Mouse (Mus musculus) mesoderm, embryonic 11.5 days (tissue): ENCODE data around the gene Ovca2.

Experiments
- DNase-seq: peaks from one replicate; pipeline ENCODE4 v3.0.0-alpha.2; 2012; ENCODE audit warnings: low read depth, low spot score

Ovca2 gene

DNA sequence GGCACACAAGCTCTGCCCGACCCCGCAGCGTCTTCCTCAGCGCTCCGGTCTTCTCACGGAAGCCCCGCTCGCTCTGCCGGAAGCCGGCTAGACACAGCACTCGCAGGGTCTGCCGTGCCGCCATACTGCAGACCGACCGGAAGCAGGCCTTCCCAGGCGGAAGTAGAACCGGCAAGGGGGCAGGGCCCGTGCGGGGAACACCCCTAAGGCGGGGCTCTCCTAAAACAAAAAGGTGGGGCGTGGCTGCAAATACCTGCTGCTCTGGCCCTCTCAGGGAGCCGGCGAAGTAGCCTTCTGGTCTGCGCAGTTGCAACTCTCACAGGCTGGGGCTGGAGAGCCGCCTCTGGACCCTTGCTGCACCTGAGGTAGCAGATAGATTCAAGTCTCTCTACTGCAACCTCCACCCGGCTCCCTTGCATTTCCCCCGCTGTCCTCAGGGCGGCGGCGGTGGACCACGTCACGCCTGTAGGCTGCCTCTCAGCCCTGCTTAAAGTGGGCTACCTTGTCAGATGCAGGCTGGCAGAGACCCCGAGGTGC is at the start of gene Ovca2:
TSS of gene Ovca2 (minus strand) at position 164 of the 537 bp plus-strand sequence.
- DNase-seq = peak; percentile 92

DNA sequence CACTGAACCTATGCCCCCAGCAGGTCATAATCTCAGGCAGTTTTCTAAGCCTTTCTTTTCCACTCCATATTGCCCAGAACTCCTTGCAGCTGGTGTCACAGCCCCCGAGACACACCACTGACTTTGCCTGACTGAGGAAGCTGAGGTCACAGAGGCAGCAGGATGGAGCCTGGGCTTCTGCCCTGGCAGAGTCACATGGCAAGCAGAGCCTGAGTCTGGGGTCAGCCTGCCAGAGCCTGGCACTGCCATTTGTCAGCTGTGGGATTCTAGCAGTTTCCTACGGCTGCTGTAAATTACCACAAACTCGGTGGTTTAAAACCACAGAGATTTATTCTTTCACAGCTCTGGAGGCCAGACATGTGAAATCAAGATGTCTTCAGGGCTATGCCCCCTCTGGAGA is 49.0 kb upstream of the Ovca2 start:
- no peak for DNase-seq

DNA sequence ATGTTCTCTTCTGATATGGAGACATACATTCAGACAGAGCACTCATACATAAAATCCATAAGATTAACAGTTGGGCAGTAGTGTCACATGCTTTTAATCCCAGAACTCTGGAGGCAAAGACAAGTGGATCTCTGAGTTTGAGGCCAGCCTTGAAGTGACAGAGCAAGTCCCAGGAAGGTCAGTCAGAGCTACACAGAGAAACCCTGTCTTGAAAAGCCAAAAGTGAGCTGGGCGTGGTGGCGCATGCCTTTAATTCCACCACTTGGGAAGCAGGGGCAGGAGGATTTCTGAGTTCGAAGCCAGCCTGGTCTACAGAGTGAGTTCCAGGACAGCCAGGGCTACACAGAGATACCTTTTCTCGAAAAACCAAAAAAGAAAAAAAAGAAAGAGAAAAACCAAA is 46.2 kb upstream of the Ovca2 start:
- DNase-seq = no peak

DNA sequence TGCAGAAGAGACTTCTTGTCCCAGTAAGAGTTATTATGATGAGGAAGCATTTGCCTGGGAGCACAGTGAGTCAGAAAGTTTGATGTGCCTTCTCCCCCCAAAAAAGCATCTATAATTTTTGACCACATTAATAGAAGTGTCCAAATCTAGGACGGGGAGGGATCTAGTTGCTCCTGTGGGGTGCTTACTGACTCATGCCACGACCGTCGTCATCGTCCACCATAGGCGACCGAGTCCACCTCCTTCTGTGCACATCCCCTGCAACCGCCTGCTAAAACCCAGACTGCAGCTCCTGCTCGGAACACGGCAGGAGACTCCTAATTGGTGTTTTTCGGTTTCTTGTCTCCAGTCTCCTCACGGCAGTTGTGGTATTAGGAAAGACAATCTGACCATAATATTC is 45.4 kb upstream of the Ovca2 start:
- DNase-seq = no peak

DNA sequence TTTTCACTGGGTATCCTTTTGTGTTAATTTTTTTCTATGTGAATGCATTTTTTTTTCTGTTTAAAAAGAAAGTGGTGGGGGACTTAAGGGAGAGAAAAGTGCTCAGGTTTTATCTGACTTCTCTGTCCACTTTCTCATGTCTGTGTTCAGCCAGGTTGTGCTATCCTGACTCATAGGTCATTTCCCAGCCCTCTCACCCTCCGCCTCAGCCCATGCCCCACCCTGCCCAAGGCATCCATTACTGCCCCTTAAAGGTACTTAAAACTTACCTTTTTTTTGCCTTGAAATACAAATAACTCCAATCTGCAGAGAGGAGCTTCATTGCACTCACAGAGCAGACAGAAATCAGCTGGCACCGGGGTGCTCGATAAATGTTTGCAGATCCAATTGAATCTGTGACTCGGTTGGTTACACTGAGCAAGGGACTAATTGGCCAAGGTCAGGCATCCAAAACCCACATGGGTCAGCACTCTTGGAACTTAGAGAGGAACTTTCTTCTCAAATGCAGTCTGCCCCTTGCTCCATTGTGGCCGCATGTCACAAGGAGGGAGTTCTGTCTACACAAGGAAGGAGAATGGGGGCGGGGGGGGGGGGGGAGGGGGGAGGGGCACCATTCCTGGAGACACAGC is 42.0 kb upstream of the Ovca2 start:
- DNase-seq = no peak

DNA sequence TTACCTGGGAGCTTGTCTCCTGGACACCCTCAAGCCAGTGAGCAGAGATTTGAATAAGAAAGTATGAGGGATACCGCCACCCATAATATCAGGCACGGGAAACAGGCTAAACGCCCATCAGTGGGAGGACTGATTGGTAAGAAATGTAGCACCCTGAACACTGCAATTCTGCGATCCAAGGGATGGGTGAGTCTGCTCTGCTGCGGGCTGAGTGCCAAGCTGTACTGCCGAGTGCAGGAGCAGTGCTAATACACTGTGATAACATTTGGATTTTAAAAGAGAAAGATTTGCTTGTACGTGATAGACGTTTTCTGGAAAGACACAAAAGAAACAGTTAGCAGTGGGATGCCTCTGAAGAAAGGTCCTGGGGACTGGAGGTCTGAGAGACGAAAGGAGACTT is 41.5 kb upstream of the Ovca2 start:
- no peak for DNase-seq

DNA sequence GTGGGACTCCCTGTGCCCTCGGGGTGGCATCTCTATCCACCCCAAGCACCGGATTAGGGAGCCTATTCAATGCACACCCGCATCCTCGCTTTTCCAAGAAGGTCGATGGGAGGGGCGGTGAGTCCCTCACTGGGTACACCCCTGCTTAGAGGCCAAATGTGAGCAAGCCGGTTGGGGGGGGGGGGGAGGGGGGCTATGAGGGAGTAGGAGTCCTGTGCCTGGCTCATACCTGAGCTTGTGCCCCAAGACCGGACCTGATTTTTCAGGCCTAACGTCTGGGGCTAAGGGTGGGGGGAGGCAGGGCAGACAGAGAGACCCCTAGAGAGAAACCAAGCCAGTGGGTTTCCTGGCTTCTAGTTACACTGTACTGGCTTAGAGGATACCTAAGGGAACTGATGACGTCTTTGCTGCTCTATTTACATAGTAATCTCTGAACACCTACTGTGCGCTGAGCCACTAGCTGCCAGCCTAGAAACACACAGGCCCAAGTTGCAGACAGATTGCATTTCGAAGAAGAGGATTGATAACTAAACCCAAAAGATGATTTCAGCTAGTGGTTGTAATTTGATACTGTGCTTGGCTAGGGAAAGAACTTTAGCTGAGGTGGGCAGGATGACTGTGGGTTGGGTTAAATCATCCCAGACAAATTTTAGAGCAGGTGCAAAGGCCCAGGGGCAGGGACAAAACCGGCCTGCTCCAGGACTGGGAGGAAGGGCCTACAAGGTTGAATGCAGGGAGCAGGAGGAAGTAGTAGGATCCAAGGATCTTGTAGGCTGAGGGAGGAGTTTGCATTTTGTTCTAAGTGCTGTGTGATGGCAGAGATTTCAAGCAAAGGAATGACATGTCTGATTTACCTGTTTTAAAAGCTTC is 35.7 kb upstream of the Ovca2 start:
- DNase-seq = no peak

DNA sequence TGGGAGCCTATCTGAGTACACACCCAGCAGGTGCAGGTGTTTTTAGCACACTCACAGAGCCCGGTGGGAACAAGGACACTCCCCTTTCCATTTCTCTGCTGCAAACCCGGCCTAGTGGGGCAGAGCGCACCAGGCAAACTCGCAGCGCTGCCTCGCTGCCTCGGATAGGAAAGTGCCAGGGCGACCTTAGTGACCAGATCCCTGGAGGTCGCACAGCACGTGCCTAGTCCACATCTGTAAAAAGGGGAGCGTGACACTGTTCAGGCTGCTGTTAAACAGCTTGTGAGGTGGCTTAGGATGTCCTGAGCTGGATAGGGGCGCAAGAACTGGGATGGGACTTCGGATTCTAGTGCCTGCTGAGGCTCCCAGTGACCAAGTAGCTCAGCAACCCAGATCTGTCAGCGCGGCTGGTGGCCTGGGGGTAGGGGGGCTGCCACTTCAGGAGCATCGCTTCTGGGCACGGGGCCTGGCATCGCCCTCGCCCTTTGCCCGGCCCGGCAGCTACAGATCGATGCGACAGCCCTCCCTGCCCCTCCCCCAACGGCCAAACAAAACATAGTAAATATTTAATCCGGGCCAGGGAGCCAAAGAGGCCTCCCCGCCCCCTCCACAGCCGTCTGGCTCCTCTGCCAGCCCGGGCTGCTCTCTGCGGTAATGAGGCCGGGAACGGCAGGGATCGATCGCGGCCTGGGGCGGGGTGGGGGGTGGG is 34.9 kb upstream of the Ovca2 start:
- DNase-seq = peak; percentile 63

DNA sequence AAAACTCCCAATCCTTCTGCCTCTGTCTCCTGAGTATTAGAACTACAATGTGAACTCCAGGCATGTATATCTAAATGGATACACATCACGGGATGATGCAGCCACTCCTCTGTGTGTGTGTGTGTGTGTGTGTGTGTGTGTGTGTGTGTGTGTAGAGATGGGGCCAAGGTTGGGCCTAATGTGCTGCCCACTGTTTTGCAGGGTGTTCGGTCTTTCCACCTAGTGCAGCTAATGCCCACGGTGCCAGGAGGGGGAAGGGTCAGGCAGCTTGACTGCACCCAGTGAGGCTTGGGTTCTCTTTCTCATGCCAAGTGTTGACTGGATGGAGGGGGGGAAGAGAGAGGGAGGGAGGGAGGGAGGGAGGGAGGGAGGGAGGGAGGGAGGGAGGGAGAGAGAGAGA is 34.2 kb upstream of the Ovca2 start:
- DNase-seq = no peak

DNA sequence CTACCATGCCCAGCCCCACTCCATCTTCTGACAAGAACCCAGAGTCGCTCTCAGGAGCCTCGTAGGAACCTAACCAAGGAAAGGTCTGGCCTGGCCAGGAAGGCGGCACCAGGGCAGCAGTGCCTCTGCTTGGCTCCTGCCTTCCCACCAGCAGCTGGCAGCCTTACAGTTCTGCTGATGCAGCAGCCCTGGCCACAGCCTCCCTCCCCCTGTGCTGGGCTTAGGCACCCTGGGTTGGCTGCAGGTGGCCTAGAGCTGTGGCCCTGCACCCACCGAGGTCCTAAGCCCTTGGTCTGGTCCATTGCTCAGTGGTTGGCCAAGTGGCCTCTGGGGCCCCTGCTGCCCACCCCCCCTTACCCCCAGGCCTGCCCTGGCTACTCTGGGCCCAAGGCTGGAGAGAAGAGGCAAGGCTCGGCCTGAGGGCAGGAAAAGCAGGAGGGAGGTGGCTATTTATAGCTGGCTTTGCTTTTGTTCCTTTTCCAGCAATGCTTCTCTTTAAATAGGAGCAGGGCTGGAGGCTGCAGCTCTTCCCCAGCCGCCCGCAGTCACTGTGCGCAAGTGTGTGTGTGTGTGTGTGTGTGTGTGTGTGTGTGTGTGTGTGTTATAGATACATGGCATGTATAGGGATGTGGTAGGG is 33.5 kb upstream of the Ovca2 start:
- DNase-seq = no peak

DNA sequence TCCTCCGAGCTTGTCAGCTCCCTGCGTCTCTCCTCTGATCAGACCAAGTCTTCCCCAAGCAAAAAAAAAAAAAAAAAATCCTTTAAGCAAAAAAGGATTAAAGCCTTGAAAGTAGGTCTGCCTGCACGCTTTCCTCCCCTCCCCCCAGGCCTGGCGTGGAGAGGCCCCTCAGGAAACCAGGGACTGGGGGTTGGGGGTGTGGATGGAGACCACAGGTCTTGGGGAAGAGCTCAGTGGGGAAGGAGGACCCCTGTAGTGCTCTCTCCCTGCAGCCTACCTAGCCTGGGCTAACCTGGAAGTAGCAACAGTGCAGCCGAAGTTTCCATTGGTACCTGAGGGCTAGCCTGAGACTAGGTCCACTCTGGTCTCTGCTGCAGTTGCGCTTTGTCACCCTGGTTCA is 32.1 kb upstream of the Ovca2 start:
- DNase-seq = no peak

DNA sequence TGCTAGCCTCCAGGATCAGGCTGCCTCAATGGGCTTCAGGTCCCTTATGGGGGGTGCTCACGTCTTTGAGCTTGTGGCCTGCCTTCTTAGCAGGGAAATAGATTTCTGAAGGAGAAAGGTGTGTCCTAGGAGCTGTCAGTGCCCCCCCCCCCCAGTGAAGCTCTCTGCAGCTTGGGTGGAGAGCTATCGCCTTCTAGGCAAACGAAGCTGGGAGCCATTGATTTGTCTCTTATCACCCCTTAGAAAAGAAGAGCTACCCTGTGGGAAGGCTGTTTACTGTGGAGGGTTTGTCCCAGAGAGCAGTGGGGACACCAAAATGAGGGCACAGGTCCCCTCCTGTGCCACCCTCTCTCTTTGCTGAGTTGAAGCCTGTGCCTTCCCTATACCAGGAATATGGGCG is 31.5 kb upstream of the Ovca2 start:
- no peak for DNase-seq

DNA sequence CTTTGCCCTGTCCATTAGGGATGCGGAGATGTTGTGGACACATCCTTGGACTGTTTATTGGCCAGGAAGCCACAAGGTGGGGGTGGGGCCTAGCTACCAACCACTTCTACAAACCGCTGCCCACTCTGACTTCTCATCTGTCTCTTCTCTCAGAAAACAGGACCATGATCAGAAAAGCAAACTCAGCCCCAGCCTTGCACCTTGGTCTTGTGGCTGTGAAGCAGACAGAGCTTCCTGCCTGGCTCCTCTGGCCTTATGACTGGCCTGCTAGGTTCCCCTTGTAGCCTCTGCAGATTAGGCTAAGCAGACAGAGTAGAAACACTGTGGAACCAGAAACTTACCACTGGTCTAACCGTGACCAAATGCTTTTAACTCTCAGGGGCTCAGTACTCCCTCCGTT is 30.7 kb upstream of the Ovca2 start:
- no peak for DNase-seq

DNA sequence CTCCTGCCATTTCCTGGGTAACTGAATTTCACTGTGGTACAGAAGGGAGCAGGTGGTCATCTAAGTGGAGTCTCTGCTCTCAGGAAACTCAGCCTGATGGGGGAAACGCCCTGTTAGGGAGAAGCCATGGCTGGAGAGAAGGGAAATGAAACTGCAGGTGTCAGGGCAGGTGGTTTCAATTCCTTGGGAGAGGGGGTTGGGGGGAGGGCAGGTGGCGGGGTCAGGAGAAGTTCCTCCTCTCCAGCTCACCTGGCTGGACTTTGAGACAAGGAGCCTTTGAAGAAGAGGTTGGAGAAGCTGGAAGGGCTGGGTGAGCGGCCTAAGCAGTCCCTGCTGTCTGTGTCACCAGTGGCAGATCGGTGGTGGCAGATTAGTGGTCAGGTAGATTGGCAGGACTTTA is 27.7 kb upstream of the Ovca2 start:
- no peak for DNase-seq

DNA sequence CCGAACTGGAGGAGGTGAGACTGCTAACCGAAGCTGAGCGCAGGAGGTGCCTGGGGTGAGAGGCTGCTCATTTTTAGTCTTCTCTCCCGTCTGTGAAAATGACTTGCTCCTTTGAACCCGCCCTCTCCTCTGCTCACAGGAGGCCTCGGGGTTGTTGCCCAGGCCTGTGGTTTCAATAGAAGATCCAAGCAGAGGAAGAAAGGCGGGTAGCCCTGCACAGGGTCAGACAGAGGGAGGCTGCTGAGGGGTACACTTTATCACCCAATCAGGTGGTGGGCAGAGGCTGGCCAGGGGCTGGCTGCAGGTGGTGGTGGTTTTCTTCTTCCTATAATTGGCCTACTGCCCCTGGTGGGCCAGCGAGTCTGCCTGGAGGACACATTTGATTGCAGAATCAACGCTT is 25.8 kb upstream of the Ovca2 start:
- no peak for DNase-seq

DNA sequence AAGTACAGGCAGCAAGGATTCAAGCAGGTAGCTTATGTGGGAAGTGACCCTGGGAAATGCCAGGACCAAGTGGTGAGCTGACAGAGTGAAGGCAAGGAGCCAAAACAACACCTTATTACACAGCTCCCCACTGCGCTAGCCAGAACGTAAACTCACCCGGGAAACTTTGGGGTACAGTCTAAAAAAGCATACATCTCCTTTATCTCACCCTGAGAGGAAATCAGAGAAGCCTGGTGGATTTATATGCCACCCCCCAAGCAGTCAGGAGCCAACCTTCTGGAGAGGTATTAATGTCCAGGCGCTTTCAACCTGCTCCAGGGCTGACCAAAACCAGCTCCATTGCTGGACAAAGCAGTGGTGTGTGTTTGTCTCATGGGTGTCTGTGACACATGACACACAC is 25.3 kb upstream of the Ovca2 start:
- no peak for DNase-seq

DNA sequence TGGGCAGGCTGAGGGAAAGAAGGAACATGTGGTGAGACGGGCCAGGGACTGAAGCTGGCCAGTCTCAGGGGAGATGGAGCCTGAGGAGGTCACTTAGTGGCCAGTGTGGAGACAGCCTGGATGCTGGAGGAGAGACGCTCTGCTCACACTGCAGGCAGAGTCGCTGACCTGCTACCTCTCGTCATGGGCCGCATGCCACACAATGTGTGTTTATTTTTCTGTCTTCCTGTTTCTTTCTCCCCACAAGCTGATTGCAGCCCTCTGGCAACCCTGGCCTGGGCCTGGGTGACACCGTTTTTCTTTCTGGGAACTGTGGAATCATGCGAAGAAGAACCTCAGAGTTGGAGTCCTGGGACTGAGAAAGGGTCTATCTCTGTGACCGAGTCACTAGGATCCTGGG is 23.1 kb upstream of the Ovca2 start:
- DNase-seq = no peak

DNA sequence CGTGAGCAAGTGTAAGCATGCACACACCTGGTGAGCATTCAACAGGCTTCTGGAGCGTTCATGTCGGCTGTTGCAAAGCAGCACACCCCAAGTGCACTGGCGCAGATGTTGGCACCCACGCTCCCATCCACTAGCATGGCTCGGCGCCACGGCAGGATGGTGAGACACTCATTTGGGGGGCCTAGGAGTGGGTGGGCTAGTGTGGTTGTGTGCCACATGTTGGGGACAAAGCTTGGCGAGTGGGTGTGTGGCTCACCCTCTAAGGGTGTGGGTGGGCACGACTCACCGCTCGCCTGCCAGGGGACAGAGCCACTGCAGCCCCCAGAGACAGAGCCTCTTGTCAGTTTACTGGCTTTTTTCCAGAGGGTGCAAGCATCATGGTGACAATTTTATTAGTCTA is 22.3 kb upstream of the Ovca2 start:
- no peak for DNase-seq

DNA sequence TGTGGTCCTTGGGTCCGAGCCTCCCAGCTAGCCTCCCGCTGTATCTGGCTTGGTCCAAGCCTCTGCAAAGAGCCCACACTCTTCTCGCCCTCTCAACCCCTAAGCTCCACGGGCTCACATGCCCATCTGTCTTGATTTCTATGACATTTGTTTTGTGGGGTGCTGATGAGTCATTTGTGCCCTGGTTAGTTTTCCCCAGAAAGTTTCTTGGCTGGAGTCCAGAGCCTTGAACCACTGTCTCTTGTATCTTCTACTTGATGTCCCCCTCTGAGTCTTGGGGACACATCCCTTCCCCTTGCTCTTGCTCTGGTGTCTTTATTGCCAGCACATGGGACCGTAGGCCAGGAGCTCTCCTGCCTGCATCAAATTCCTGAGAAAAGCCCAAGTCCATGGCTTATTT is 21.3 kb upstream of the Ovca2 start:
- DNase-seq = no peak

DNA sequence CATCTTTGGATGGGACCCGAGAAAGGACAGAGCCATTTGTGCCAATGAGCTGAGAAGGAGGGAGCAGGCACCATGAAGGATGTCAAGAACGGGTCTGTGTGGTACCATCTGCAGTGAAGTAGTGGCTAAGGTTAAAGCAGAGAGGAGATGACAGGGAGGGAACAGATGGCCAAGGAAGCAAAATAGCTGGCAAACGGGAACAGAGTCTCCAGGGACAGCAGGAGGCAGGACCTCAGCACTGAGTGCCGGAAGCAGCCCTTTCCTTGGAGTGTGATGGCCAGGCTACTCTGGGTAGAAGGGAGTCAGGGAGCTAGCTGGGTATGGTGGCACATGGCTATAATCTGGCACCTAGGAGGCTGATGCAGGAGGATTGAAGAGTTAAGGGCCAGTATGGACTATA is 20.2 kb upstream of the Ovca2 start:
- no peak for DNase-seq

DNA sequence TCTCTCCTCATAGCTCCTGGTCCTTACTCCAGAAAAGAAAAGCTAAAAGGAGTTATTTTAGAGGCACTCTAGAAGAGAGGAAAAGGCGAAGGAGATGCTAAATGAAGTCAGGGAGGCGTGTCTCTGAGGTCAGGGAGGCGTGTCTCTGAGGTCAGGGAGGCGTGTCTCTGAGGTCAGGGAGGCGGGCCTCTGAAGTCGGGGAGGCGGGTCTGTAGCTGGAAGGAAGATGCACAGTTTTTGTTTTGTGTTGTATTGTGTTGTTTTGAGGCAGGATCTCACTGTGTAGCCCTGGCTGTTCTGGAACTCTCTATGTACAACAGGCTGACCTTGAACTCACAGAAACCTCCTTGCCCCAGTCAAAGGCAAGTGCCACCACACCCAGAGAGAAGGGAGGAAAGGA is 19.3 kb upstream of the Ovca2 start:
- DNase-seq = no peak

DNA sequence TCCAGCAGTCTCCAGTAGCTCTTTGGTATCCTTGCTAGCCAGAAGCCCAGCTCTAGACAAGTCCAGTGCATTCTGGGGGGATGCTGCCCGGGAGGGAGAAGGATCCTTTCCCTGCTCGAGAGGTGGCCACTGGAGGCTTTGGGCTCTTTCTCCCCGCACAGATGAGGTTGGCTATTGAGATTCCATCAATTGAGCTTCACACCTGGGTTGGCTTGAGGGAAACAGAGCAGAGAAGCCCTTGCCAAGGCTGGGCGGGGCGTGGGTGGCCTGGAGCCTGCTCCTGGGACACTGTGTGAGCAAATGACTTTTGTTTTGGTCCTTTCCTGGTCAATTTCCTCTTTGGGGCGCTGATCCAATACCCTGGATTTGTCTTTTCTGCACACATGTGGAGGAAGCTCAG is 17.5 kb upstream of the Ovca2 start:
- DNase-seq = no peak
